Mouse (Mus musculus) spleen, postnatal 14 days (tissue): Measurements from ENCODE around the gene Exoc1.

Experiments
- DNase-seq, 2 experiments: peaks; one replicate each; pipeline ENCODE4 v3.0.0; 2021 to 2022; ENCODE audit warnings: low spot score in 2 of 2

Exoc1 gene

DNA sequence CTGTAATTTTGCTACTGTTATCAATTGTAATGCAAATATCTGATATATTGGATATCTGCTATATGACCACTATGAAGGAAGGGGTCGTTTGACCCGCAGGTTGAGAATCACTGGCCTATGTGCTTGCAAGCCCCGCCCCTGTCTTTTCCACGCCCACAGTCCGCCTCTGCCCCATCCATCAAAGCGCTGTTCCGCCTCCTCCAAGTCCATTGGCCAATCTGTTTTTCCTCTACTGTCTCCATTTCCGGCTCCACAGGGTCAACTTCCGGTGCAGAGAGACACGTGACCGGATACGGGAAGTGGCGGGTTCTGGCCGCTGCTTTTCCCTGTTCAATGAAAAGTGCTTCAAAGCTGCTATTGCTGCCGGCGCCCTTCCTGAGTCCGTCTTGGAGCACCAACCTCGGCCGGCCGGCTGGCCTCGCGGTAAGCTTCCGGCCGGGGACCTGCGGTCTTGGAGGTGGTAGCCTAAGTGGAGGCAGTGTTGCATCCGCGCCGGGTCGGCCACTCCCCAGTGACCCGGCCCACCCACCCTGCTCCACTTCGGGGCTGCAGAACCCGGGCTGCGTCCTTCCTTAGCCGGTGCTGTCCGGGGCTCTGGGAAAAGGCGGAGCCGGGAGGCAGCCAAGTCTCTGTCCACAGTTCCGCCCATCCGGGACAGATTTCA, at the start of gene Exoc1:
TSS of gene Exoc1 (plus strand) at position 272 of the 664 bp plus-strand sequence.
- DNase-seq: peak; percentile 76 to 86

DNA sequence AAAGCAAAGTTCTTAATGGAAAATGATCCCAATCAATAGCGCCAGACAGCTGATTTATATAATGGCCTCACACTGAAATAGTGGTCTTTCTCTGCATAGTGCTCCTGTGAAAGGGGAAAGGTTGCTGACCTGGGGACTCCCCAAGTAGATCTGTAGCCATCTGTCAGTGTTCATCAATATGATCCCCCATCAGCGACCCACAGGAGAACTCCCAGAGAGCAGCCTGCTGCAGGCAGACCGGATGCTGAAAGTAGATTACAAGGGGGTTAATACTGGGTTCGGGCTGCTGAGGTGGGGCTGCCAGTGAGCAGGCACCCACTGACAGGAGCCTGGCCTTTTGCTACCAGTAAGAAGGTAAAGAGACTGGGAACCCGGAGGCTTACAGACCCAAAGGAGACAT, 45.3 kb upstream of the Exoc1 start, which contains the start of gene Gm7271:
TSS of gene Gm7271 (plus strand) at position 230 of the 400 bp plus-strand sequence.
- DNase-seq: no peak

- DNase-seq: no peak
These were observed 34.0 kb upstream of the Exoc1 start for GRCm38 (mm10) chr5:76495126-76495525.

DNA sequence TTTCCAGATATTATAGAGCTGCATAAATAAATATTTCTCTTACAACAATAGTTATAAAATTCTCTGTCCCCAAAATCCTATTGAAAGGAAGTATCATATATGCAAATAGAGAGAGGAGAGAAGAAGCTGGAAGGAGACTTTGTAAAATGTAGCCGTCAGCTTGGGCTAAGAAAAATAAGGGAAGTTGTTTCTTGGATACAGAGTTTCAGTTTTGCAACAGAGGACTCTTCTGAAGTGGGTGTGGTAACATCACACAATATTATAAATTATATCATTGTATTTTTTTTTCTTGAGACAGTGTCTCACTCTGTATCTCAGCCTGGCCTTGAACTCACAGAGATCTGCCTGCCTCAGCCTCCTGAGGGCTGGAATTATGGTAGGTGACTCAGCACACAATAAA, 6.7 kb upstream of the Exoc1 start:
- no peak for DNase-seq

DNA sequence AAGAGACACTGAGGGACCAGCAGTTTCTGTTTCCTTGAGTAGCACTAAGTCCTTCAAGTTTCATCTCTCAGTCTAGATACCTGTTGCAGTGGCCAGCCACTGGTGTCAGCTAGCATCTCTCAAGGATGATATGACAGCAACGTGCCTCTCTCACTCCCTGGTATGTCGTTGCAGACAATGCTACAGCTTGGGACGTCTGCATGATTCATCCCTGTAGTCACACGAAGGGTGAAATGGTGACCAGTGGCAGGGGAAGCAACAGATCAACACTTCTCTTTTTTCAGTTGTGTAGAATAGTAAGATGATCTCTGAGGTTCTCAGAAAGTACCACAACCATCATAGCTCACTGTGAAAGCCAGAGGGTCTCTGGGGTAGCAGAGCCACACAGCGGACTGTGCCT, 4.5 kb upstream of the Exoc1 start:
- DNase-seq: no peak

- DNase-seq: no peak
These were observed 4.0 kb upstream of the Exoc1 start for GRCm38 (mm10) chr5:76525066-76525465.

DNA sequence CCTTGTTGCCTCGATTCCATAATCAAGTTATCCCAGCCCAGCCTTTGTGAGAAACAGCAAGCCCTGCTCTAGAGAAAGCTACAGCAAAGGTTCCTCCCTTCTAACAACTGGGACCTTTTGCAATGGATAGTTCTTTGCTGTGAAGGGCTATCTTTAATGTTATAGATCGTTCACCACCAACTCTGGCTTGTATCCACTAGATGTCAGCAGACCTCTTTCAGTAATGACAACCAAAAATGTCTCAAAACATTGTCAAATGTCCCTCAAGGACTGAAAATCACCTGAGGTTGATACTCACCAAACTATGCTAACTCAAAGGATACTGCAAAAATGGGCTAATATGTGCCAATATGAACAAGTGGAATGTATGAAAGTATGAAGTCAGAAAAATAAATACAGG, 3.3 kb upstream of the Exoc1 start:
- no peak for DNase-seq

DNA sequence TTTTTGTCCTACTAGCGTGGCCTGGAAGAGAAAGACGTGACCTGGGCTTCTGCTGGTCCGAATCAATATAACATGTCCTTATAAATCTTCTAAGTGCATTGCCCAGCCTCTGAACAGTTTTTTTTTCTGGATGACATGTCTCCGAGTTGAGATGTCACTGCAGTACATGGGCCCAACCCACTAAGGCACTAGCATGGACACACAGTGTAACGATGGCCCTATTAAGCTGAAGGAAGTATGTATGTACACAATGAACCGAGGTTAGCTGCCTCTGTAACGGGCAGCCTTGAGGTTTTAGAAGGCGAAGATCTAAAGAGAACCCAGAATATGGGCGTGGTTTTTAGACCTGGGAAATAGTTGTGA, 574 bp downstream of the Exoc1 start:
- DNase-seq: no peak

DNA sequence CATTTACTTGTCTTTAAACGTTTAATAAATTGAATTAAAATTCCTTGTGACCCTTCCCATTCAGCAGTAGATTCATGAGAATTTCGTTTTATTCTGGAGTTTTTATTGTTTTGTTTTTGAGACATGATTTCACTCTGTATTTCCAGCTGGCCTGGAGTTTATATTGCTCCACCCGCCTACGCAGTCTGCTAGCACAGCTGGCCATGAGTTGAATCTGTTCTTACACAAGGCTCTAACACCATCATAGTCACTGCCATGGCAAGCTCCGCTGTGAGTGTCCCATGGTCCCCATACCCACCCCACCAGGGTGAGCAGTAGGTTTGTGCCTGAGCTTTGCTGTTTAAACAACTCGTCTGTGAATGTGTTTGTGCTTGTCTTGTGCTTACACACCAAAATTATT, 4.1 kb downstream of the Exoc1 start:
- DNase-seq: no peak

DNA sequence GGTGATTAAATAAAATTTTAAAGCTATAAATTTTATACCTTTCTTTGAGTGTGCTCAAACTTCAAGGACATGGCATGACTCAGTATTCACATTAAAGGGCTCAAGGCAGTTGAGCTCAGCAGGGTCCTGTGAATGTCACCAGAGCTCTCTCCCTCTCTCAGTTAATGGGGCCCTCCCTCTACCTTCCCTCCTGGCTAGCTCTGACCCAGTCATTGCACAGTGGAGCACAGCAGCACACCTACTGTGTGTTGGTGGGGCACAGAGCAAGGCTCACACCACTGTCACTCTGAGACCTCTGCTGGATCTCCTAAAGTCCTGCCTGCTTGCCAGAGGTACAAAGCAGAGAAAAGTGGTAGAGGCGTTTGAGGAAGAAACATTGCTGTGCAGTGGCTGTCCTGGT, 7.1 kb downstream of the Exoc1 start:
- DNase-seq: no peak

- no peak for DNase-seq
These were observed 8.5 kb downstream of the Exoc1 start for GRCm38 (mm10) chr5:76537578-76537977.

DNA sequence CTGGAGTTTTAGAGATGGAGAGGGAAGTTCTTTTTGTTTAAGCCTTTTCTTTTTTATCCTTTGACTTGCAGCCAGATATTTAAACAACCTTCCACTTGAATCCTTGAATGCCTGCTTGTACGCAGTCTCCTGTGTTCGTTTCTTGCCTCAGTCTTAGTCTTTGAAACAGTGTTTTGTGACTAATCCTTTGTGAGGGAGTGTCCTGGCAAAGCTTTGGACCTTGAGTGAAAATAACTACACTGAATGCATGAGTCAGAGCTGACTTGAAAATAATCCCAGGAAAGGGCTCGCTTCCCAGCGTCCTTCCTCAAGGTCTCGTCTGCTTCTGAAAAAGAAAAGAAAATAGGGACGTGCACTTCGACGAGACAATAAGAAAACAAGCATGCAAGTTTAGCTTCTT, 11.1 kb downstream of the Exoc1 start:
- no peak for DNase-seq

- no peak for DNase-seq
These were observed 11.7 kb downstream of the Exoc1 start for GRCm38 (mm10) chr5:76540842-76541241.

DNA sequence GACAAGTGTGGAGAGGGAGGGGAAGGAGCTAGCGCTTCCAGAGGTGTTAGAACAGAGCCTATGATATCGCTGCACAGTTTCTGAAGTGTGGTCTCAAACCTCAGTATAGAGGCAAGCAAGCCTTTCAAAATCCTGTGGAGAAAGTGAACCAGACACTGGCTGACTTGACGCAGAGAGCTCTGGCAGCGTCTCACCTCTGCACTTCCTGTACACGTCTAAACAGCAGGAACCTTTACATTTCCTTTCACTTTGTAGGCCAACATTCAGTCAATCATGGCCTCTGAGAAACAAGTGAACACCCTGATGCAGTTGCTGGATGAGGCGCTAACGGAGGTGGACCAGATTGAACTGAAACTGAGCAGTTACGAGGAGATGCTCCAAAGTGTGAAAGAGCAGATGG, 14.1 kb downstream of the Exoc1 start:
- DNase-seq: no peak

DNA sequence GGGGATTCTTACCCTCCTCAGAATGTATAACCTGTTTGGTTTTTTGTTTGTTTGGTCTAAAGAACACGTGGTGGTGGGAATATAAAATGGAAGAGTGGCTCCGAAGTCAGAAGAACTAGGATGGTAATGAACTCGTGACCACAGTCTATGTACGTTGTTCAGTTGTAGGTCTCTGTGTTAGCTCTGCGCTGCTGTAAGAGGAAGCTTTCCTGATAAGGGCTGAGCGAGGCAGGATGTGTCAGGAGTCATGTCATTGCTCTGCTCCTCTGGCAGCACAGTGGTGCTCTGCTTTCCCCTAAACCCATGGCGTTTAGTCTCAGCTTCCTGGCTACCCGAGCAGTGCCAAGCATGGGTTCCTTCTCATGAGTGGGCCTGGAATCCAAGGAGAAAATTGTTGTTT, 21.3 kb downstream of the Exoc1 start:
- DNase-seq: no peak

- DNase-seq: peak; percentile 42 to 72
These were observed 36.2 kb downstream of the Exoc1 start for GRCm38 (mm10) chr5:76565321-76565720.

GRCm38 (mm10) chr5:76574251-76574650, 45.1 kb downstream of the Exoc1 start:
- no peak for DNase-seq

- no peak for DNase-seq
These were observed 47.9 kb downstream of the Exoc1 start for GRCm38 (mm10) chr5:76577026-76577425.

DNA sequence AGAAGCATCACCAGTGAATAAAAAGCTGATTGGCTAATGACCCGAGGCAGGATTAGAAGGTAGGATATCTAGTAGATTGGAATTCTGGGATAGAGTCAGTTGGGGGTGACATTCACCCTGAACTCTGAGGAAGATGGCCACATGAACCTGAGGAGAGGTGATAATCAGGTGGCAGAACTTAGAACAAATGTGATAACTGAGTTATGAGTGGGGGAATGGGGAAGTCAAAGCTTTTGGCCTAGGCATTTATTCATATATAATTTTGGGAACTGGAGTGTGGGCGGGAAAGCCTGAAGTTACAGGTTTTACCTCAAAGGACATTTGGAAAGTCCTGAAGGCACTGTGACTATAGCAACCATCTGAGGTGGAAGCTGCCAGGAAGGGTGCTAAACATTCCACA, 56.3 kb downstream of the Exoc1 start:
- DNase-seq: no peak

- peak; percentile 84 to 91 for DNase-seq
These were observed 59.6 kb downstream of the Exoc1 start, which contains the start of gene Cep135 for GRCm38 (mm10) chr5:76588551-76589283. TSS of gene Cep135 (plus strand) at chr5:76588698.

DNA sequence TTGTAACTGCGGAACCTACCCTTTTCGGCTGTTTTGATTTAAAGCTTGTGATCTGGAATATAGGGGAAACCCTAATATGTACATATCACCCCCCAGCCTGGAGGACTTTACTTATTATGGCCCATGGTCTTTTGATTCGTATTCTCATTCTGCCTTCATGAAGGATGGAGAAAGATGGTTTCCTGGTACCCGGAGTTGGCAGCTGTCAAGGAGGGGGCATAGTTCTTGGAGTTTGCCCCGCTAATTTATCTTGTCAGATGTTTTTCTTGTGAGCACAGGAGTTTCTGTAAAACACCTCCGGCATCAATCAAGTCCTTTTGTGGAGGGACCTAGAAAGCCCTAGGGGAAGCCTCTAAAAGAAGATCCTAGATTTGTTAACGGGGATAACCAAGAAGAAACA, 60.2 kb downstream of the Exoc1 start:
- DNase-seq: no peak

GRCm38 (mm10) chr5:76590009-76590408, 60.9 kb downstream of the Exoc1 start:
- no peak for DNase-seq

GRCm38 (mm10) chr5:76591885-76592284, 62.8 kb downstream of the Exoc1 start:
- DNase-seq: no peak
